Mouse (Mus musculus) forebrain, embryonic 16.5 days (tissue): ENCODE results near the gene Rpl6. TPM values are rescaled to one million over a fixed set of nuclear protein-coding genes. Genes with fewer than 3 reads are reported as not detected.
"Not testable (repeated sequence)": the region's sequence is repeated elsewhere in the genome, so short reads cannot be mapped to it uniquely, and the experiment has no call there.

ENCODE experiments used
- ATAC-seq: fragments of 200-750 bp; cut with Nextera tagmentation; 2 replicates; pipeline ENCODE4 v1.8.0; 2017; ENCODE audit warnings: mild to moderate bottlenecking, moderate library complexity
- H3K27ac ChIP-seq: fragments of 300-500 bp; sonication (generic); 2 replicates; pipeline ENCODE4 v1.5.1; 2014; ENCODE audit warnings: low read length, control low read depth
- H3K27me3 ChIP-seq: fragments of 300-500 bp; sonication (generic); replicated peaks from 2 replicates; pipeline ENCODE4 v1.6.1; 2014; ENCODE audit warnings: low read length; ENCODE audit not compliant: control insufficient read depth, insufficient read depth
- H3K36me3 ChIP-seq: fragments of 300-500 bp; sonication (generic); 2 replicates; pipeline ENCODE4 v1.6.1; 2014; ENCODE audit not compliant: control insufficient read depth, insufficient read depth
- H3K4me1 ChIP-seq: fragments of 300-500 bp; sonication (generic); replicated peaks from 2 replicates; pipeline ENCODE4 v1.6.1; 2014; ENCODE audit warnings: low read length; ENCODE audit not compliant: control insufficient read depth, insufficient read depth
- H3K4me2 ChIP-seq: fragments of 300-500 bp; sonication (generic); 2 replicates; pipeline ENCODE4 v1.6.1; 2014; ENCODE audit warnings: mild to moderate bottlenecking, low read length, control low read depth
- H3K4me3 ChIP-seq: fragments of 300-500 bp; sonication (generic); replicated peaks from 2 replicates; pipeline ENCODE4 v1.5.1; 2014; ENCODE audit warnings: mild to moderate bottlenecking, low read length, control low read depth
- H3K9ac ChIP-seq: fragments of 300-500 bp; sonication (generic); replicated peaks from 2 replicates; pipeline ENCODE4 v1.6.1; 2014; ENCODE audit warnings: low read depth, low read length, control low read depth
- H3K9me3 ChIP-seq: fragments of 300-500 bp; sonication (generic); 2 replicates; pipeline ENCODE4 v1.6.1; 2016; ENCODE audit warnings: low read length; ENCODE audit not compliant: control insufficient read depth
- WGBS: fragments of 180-500 bp; shearing (Covaris S2); extraction: QIAGEN DNeasy Blood & Tissue Kit; methylation state at CpG from one replicate; pipeline ENCODE4 v1.1.7; 2014; 5-methylcytosine and 5-hydroxymethylcytosine counted together
- polyA plus RNA-seq: library from polyadenylated mRNA; unstranded; fragments of >200 nt; fragmentation: Nextera tagmentation; extraction: Ambion mirVana; gene quantifications from 2 replicates; pipeline ENCODE4 v1.2.1, GENCODE M21; 2015

Rpl6 gene
- polyA plus RNA-seq, 1 experiment from 2014 or later: 361 TPM

- Histone ChIP-seq H3K36me3 (peaks cover 30% of the 10 kb centered on the region), H3K9ac (no peak overlapping the region), H3K4me3 (no peak overlapping the region), H3K27me3 (no peaks in the 10 kb centered on the region), H3K4me1 (peaks cover 20% of the 10 kb centered on the region), H3K9me3 (no peaks in the 10 kb centered on the region), H3K4me2 (no peak overlapping the region), H3K27ac (no peak overlapping the region)
- no peak for ATAC-seq
- WGBS: 82% methylated on average over 9 of the region's 9 CpGs
These were observed 2.3 kb downstream of the Rpl6 start for GRCm38 (mm10) chr5:121206540-121206939.

DNA sequence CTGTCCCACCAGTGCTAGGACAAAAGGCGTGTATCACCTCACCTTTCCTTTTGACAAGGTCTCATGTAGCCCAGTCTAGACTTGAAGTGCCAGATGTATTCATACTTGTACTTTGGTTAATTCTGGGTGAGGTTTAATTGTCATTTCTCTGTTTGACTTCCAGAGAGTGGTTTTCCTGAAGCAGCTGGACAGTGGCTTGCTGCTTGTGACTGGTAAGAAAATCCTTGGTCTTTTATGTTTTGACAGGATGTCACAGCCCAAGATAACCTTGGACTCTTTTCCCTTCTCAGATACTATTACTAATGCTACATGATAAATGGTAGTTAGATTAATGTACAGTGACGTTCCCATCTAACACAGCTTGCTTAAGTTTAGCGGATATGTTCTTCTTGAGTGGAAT lies 2.7 kb downstream of the Rpl6 start:
- peaks cover 32% of the 10 kb centered on the region for H3K36me3 ChIP-seq
- H3K4me3 ChIP-seq: no peak overlapping the region
- WGBS: 82% methylated on average over 3 of the region's 3 CpGs

GRCm38 (mm10) chr5:121209755-121210600 lies 5.7 kb downstream of the Rpl6 start:
- Histone ChIP-seq H3K36me3 (peaks cover 41% of the 10 kb centered on the region), H3K4me1 (peaks cover 19% of the 10 kb centered on the region), H3K27me3 (no peaks in the 10 kb centered on the region), H3K9ac (no peak overlapping the region), H3K4me3 (no peak overlapping the region), H3K27ac (no peak overlapping the region), H3K9me3 (no peaks in the 10 kb centered on the region), H3K4me2 (no peak overlapping the region)
- 89% methylated on average over 9 of the region's 9 CpGs for WGBS
- no peak for ATAC-seq

More for the DNA sequence above, 2.7 kb downstream of the Rpl6 start:
- Histone ChIP-seq H3K27me3 (no peaks in the 10 kb centered on the region), H3K4me2 (no peak overlapping the region), H3K27ac (no peak overlapping the region), H3K9me3 (no peaks in the 10 kb centered on the region), H3K4me1 (peaks cover 20% of the 10 kb centered on the region), H3K9ac (no peak overlapping the region)
- ATAC-seq: no peak

- no peak for ATAC-seq
- peaks cover 14% of the 10 kb centered on the region for H3K4me1 ChIP-seq
- peaks cover 41% of the 10 kb centered on the region for H3K36me3 ChIP-seq
- no peak overlapping the region for H3K4me2 ChIP-seq
- H3K9ac ChIP-seq: no peak overlapping the region
- no peak overlapping the region for H3K4me3 ChIP-seq
- 82% methylated on average over 1 of the region's 1 CpGs for WGBS
- no peaks in the 10 kb centered on the region for H3K9me3 ChIP-seq
- H3K27me3 ChIP-seq: no peaks in the 10 kb centered on the region
- no peak overlapping the region for H3K27ac ChIP-seq
These were observed 6.3 kb downstream of the Rpl6 start for GRCm38 (mm10) chr5:121210601-121210924.

DNA sequence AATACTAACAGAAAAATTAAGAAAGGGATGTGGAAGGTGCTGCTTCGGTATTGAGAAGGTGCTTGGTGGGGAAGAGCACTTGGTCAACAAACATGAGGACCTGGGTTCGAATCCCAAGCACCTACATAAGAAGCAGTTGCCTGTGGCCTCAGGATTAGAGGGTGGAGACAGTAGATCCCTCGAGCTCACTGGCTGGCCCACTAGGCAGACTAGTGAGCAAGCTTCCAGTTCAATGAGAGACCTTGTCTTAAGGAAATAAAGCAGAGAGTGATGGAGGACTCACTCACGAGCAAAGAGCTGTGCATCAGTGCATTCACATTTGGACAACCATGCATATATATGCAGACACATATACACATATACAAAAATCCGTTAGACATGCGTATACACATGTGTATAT lies 7.8 kb downstream of the Rpl6 start:
- Histone ChIP-seq H3K36me3 (peaks cover 29% of the 10 kb centered on the region), H3K27me3 (no peaks in the 10 kb centered on the region), H3K4me3 (no peak overlapping the region), H3K27ac (no peak overlapping the region), H3K9me3 (no peaks in the 10 kb centered on the region), H3K9ac (no peak overlapping the region), H3K4me1 (no peaks in the 10 kb centered on the region), H3K4me2 (no peak overlapping the region)
- 91% methylated on average over 6 of the region's 6 CpGs for WGBS
- ATAC-seq: no peak

GRCm38 (mm10) chr5:121214707-121215106 lies 10.4 kb downstream of the Rpl6 start:
- 56% methylated on average over 7 of the region's 7 CpGs for WGBS
- peaks cover 14% of the 10 kb centered on the region for H3K36me3 ChIP-seq
- ATAC-seq: no peak
- H3K4me1 ChIP-seq: peaks cover 2% of the 10 kb centered on the region; the same call in 1 of the 2 replicates
- no peak overlapping the region for H3K9ac ChIP-seq
- no peak overlapping the region for H3K27ac ChIP-seq
- no peak overlapping the region for H3K4me3 ChIP-seq
- H3K9me3 ChIP-seq: no peaks in the 10 kb centered on the region
- no peaks in the 10 kb centered on the region for H3K27me3 ChIP-seq
- H3K4me2 ChIP-seq: no peak overlapping the region

- WGBS: 49% methylated on average over 13 of the region's 13 CpGs
- no peak overlapping the region for H3K9ac ChIP-seq
- H3K36me3 ChIP-seq: peaks cover 11% of the 10 kb centered on the region
- no peak overlapping the region for H3K27ac ChIP-seq
- no peaks in the 10 kb centered on the region for H3K27me3 ChIP-seq
- no peak for ATAC-seq
- no peak overlapping the region for H3K4me3 ChIP-seq
- peaks cover 4% of the 10 kb centered on the region; the same call in 1 of the 2 replicates for H3K4me1 ChIP-seq
- no peaks in the 10 kb centered on the region for H3K9me3 ChIP-seq
- no peak overlapping the region for H3K4me2 ChIP-seq
These were observed 11.3 kb downstream of the Rpl6 start for GRCm38 (mm10) chr5:121215380-121216125.

DNA sequence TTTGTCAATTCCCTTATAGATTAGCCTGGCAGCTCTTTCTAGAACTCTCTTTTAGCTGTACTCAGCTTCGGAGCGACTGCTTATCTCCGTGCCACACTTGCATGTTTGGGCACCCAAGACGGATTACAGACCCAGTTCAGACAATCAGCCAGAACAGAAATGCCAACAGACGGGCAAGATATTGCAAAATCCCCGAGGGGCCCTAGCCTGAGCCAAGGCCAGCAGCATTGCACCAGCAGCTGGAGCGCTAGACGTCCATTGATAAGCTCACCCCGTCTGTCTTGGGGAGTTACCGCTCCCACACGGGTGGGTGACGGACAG lies 11.8 kb downstream of the Rpl6 start:
- Histone ChIP-seq H3K4me2 (no peak overlapping the region), H3K36me3 (peaks cover 11% of the 10 kb centered on the region), H3K27ac (no peak overlapping the region), H3K9me3 (no peaks in the 10 kb centered on the region), H3K4me3 (no peak overlapping the region), H3K27me3 (no peaks in the 10 kb centered on the region), H3K9ac (no peak overlapping the region), H3K4me1 (peaks cover 4% of the 10 kb centered on the region; the same call in 1 of the 2 replicates)
- WGBS: 69% methylated on average over 12 of the region's 12 CpGs
- no peak for ATAC-seq

GRCm38 (mm10) chr5:121216584-121217312 lies 12.5 kb downstream of the Rpl6 start:
- not testable (repeated sequence) for H3K9ac ChIP-seq, H3K4me2 ChIP-seq, H3K27me3 ChIP-seq, ATAC-seq, H3K4me1 ChIP-seq, H3K4me3 ChIP-seq, H3K9me3 ChIP-seq, H3K27ac ChIP-seq
- peaks cover 11% of the 10 kb centered on the region for H3K36me3 ChIP-seq
- 86% methylated on average over 9 of the region's 9 CpGs for WGBS
